Mouse (Mus musculus): ENCODE measurements around the gene Gm5771.
"Not testable (repeated sequence)": the region's sequence is repeated elsewhere in the genome, so short reads cannot be mapped to it uniquely, and the experiment has no call there.

Gene Gm5771

DNA sequence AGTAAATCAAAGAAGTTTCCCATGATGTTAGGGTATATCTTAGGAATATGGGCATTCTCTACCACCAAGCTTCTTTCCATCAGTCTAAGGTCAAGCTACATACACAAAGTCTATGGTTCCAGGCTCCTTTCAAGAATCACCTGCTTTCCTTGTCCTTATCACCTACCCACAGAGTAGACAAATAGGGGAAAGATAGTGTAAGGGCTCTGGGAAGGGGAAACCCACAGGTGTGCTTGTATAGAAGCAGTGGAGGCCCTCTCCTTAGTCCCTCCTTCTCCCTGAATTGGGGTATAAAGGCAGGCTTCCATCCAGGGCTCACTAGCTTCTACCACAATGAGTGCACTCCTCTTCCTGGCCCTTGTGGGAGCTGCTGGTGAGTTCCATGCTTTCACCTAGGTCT, at the start of gene Gm5771:
Gene Gm5771, plus strand, starts transcription at position 301 of the 400 bp plus-strand sequence.
- DNase-seq: not testable (repeated sequence)

DNA sequence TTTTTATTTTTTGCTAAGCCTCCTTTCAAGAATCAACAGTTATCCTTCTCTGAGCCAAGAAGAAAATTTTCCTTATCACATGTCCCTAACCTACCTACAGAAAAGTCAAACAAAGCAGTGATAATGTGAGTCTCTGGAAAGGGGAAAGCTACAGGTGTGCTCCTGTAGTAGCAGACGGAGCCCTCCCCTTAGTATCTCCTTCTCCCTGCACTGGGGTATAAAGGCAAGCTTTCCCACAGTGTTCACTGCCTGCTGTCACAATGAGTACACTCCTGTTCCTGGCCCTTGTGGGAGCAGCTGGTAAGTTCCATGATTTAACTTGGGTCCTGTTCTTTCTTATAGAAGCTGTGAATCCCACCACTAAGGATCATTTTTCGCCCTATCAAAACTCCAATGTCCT, 38.2 kb upstream of the Gm5771 start, which contains the start of gene Try10:
Gene Try10, plus strand, starts transcription at position 174 of the 400 bp plus-strand sequence.
- DNase-seq: no peak

DNA sequence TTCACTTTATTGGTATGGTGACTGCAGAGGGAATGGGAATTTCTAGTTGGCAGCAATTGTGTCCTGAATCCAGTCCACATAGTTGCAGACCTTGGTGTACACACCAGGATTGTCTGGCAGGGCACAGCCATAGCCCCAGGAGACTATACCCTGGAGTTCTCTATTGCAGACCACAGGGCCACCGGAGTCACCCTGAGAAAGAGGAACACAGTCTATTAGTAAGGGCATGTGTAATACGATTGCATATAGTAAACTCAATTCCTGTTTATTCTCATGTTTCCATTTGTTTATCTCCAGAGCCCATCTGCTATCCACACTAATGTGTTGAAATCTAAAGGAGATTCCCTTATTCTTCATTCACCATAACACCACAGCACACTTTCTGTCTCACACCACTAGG, 18.4 kb upstream of the Gm5771 start:
- DNase-seq: not testable (repeated sequence)

- not testable (repeated sequence) for DNase-seq
Observed at GRCm38 (mm10) chr6:41377578-41377977, 14.6 kb upstream of the Gm5771 start, which contains the start of gene Prss3. TSS of gene Prss3 (minus strand) at chr6:41377678.

DNA sequence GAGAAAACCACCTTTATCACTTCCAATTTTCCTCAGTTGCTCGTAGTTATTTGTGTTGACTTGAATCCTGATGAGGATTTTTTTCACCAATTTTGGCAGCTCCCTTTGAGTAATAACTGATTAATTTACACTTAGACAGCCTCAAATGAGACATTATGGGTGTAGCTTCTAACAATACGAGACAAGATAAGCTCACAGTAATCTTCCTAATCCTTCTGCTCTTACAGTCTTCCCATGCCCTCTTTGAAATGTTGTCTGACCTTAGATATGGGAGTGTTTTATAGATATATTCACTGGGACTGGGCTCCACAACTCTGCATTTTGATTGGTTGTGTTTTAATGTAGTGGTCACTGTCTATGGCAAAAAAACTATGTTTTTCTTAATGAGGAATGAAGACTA, 5.4 kb upstream of the Gm5771 start:
- DNase-seq: no peak

GRCm38 (mm10) chr6:41391640-41392039, 516 bp upstream of the Gm5771 start:
- DNase-seq: not testable (repeated sequence)

DNA sequence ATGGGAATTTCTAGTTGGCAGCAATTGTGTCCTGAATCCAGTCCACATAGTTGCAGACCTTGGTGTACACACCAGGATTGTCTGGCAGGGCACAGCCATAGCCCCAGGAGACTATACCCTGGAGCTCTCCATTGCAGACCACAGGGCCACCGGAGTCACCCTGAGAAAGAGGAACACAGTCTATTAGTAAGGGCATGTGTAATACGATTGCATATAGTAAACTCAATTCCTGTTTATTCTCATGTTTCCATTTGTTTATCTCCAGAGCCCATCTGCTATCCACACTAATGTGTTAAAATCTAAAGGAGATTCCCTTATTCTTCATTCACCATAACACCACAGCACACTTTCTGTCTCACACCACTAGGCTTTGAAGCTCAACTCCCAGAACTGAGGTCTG, 50.1 kb downstream of the Gm5771 start:
- DNase-seq: not testable (repeated sequence)

DNA sequence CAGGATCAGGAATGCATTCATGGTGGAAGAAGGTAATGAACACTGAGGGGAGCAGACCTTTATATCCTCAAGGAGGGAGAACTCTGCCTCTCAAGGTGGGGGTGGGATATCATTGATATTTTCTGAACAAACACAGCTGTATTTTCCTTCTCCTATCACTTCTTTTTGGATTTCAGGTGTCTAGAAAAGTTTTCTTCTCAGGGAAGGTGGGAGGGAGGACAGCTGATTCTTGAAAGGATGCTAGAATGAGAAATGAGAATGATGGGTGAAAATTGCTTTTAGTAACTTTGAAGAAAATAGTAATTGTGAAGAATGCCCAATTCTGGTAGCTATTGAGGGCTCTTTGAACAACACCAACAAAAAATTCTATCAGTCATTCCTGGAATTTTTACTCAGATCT, 53.9 kb downstream of the Gm5771 start, which contains the start of gene Gm10334:
Gene Gm10334, minus strand, starts transcription at position 101 of the 400 bp plus-strand sequence.
- not testable (repeated sequence) for DNase-seq

Measured in retina, postnatal 1 day (tissue).